Mouse (Mus musculus) liver, embryonic 14.5 days (tissue): ENCODE results near the gene Cd209f.

Source experiments
- CTCF ChIP-seq: IDR thresholded peaks from 2 replicates; pipeline ENCODE4 v1.5.1; 2016; ENCODE audit warnings: antibody characterized with exemption, low read depth, control low read depth
- EP300 ChIP-seq: IDR thresholded peaks from 2 replicates; pipeline ENCODE4 v1.6.1; 2016; ENCODE audit warnings: antibody characterized with exemption, low read depth

DNA sequence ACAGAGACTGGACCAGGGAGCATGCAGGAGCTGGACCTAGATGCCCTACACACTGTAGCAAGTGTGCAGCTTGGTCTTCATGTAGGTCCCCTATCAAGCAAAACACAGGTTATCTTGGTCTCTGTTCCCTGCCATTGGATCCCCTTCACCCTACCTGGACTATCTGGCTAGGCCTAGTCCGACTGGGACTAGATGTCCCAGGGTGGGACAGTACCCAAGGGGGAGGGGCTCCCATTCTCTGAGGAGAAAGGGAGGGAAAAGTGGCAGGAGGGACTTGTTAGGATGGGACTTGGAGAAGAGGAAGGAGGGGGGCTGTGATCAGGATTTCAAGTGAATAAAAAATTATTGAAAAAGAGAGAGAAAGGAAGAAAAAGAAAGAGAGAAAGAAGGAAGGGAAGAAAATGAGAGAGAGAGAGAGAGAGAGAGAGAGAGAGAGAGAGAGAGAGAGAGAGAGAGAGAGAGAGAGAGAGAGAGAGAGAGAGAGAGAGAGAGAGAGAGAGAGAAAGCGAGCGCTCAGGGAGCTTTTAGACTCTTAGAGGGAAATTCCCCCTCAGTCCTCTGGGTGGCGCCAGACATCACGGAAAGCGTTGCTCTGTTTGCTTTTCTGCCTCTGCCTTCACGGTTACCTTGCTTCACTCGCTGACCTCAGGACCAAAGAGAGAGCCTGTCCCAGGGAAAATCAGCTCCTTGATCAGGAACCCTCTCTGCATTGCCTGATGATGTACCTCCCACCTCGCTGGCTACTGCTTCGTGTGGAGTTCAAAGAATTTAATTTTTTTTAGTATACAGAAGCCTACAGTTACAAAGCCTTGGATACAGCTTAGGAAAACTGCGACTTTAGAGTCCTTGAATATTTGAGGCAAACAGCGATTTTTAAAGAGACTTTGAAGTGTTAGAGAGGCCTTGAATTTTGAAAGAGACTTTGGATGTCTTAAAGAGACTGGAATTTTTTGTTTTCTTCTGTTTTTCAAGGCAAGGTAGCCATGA, 34.3 kb upstream of the Cd209f start:
- TF ChIP-seq CTCF (peak; percentile 85), EP300 (no peak)
